Mouse (Mus musculus) liver, embryonic 14.5 days (tissue): Measurements from ENCODE around the gene Ppp1r12a. TPM values are rescaled to one million over a fixed set of nuclear protein-coding genes. Genes with fewer than 3 reads are reported as not detected.
A peak's percentile ranks its signal among the peaks of the same experiment; 100 is the strongest.

Experiments used
- ATAC-seq: fragments of 200-750 bp; cut with Nextera tagmentation; 2 replicates; pipeline ENCODE4 v1.8.0; 2017; ENCODE audit warnings: moderate number of reproducible peaks, mild to moderate bottlenecking, moderate library complexity; ENCODE audit not compliant: insufficient read depth
- DNase-seq, 3 experiments: peaks; one replicate each; pipeline ENCODE4 v3.0.0-alpha.2; 2012 to 2013; ENCODE audit warnings: low read depth in 3 of 3, low spot score in 3 of 3
- H3K27ac ChIP-seq: fragments of 300-500 bp; sonication (generic); 2 replicates; pipeline ENCODE4 v1.5.1; 2014; ENCODE audit warnings: moderate library complexity, mild to moderate bottlenecking, control low read depth, inconsistent platforms
- H3K27me3 ChIP-seq: fragments of 300-500 bp; sonication (generic); 2 replicates; pipeline ENCODE4 v1.6.1; 2014; ENCODE audit warnings: mild to moderate bottlenecking, low read length, moderate library complexity; ENCODE audit not compliant: control insufficient read depth, insufficient read depth
- H3K36me3 ChIP-seq: fragments of 300-500 bp; sonication (generic); replicated peaks from 2 replicates; pipeline ENCODE4 v1.6.1; 2014; ENCODE audit warnings: low read depth; ENCODE audit not compliant: control insufficient read depth, insufficient read depth
- H3K4me1 ChIP-seq, 2 experiments: fragments of 200-500 bp in 1 of 2; fragments of 300-500 bp in 1 of 2; sonication (generic) in 1 of 2; replicated peaks; 2 replicates each; pipeline ENCODE4 v1.6.1; 2012 to 2014; ENCODE audit warnings: antibody characterized with exemption in 1 of 2, inconsistent platforms in 1 of 2, low read length in 1 of 2; ENCODE audit not compliant: control insufficient read depth in 2 of 2, insufficient read depth in 2 of 2
- H3K4me2 ChIP-seq: fragments of 300-500 bp; sonication (generic); 2 replicates; pipeline ENCODE4 v1.6.1; 2014; ENCODE audit warnings: low read depth, mild to moderate bottlenecking, control low read depth, moderate library complexity
- H3K4me3 ChIP-seq, 2 experiments: fragments of 200-500 bp in 1 of 2; fragments of 300-500 bp in 1 of 2; sonication (generic) in 1 of 2; 2 replicates each; pipeline ENCODE4 v1.5.1; 2012 to 2014; ENCODE audit warnings: low read depth in 2 of 2, low read length in 2 of 2, mild to moderate bottlenecking in 2 of 2, control low read depth in 1 of 2, inconsistent platforms in 1 of 2, moderate library complexity in 1 of 2; ENCODE audit not compliant: insufficient read depth in 1 of 2
- H3K9ac ChIP-seq: fragments of 300-500 bp; sonication (generic); replicated peaks from 2 replicates; pipeline ENCODE4 v1.6.1; 2014; ENCODE audit warnings: mild to moderate bottlenecking, control low read depth, moderate library complexity
- H3K9me3 ChIP-seq: fragments of 300-500 bp; sonication (generic); 2 replicates; pipeline ENCODE4 v1.6.1; 2016; ENCODE audit warnings: low read length, mixed read lengths; ENCODE audit not compliant: control insufficient read depth
- CTCF ChIP-seq: IDR thresholded peaks from 2 replicates; pipeline ENCODE4 v1.5.1; 2016; ENCODE audit warnings: antibody characterized with exemption, low read depth, control low read depth
- EP300 ChIP-seq: IDR thresholded peaks from 2 replicates; pipeline ENCODE4 v1.6.1; 2016; ENCODE audit warnings: antibody characterized with exemption, low read depth
- WGBS: fragments of 180-500 bp; shearing (Covaris S2); extraction: QIAGEN DNeasy Blood & Tissue Kit; methylation state at CpG from one replicate; pipeline ENCODE4 v1.1.7; 2014; ENCODE audit not compliant: insufficient replicate concordance; 5-methylcytosine and 5-hydroxymethylcytosine counted together
- polyA plus RNA-seq, 2 experiments: library from polyadenylated mRNA; depleted of rRNA in 1 of 2; stranded (reverse) in 1 of 2; unstranded in 1 of 2; fragments of >200 nt; fragmentation: Nextera tagmentation in 1 of 2; extraction: Ambion mirVana in 1 of 2; gene quantifications; 2 replicates each; pipeline versions ENCODE4 v1.2.1 to v1.2.3; 2012 to 2014

Ppp1r12a gene
- polyA plus RNA-seq, 2 experiments: 18.7 to 27.2 TPM

DNA sequence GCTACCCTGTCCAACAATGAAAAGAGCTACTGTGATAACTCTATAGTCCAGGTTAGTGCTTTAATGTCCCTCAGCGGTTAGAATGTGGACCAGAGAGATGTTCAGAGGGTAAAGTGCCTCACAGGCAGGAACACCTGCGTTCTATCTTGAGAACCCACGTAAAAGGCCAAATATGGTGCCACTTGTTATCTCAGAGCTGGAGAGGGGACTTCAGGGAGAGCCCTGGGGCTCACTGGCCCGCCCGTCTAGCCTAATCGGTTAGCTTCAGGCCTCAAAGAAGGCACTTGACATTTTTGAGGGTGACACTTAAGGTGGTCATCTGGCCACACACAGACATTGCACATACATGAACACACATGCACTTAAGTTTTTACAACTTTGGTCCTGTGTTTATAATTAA, 120.4 kb downstream of the Ppp1r12a start:
- 52% methylated on average over 6 of the region's 6 CpGs for WGBS
- Histone ChIP-seq H3K4me1 (no peaks in the 10 kb centered on the region), H3K4me2 (no peak overlapping the region), H3K9me3 (no peaks in the 10 kb centered on the region), H3K27me3 (no peaks in the 10 kb centered on the region), H3K36me3 (peaks cover 7% of the 10 kb centered on the region), H3K4me3 (no peak overlapping the region), H3K9ac (no peak overlapping the region), H3K27ac (no peak overlapping the region)
- TF ChIP-seq CTCF (no peak), EP300 (no peak)
- ATAC-seq: peak; percentile 72
- DNase-seq: peak in 1 of 3 experiments; percentile 10

DNA sequence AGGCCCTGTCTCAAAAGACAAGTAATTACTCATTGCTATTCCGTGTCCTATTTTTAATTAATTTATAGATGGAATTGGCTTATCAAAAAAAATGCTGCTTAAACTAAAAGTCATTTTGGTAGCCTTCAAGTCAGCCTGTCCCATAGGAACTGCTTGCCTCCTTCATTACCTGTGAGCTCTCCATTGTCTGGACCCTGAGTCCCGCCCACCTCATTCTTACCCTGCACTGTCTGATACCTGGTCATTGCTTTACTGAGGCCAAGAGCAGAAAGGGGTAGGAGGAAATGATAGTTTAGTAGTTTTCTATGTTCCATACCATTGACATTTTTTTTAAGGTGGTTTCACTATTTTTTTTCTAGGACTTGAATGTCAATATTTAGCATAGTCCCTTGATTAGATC, 121.4 kb downstream of the Ppp1r12a start:
- no peak for DNase-seq
- peaks cover 4% of the 10 kb centered on the region for H3K36me3 ChIP-seq
- H3K4me2 ChIP-seq: no peak overlapping the region
- no peaks in the 10 kb centered on the region for H3K27me3 ChIP-seq
- H3K9me3 ChIP-seq: no peaks in the 10 kb centered on the region
- TF ChIP-seq EP300 (no peak), CTCF (no peak)
- H3K4me1 ChIP-seq: no peaks in the 10 kb centered on the region
- H3K9ac ChIP-seq: no peak overlapping the region
- no peak for ATAC-seq
- H3K27ac ChIP-seq: no peak overlapping the region
- no peak overlapping the region for H3K4me3 ChIP-seq
- WGBS: 84% methylated on average over 2 of the region's 2 CpGs

GRCm38 (mm10) chr10:108283837-108284236, 121.8 kb downstream of the Ppp1r12a start:
- ATAC-seq: no peak
- no peak overlapping the region for H3K4me2 ChIP-seq
- WGBS: 72% methylated on average over 4 of the region's 4 CpGs

GRCm38 (mm10) chr10:108284445-108284844, 122.5 kb downstream of the Ppp1r12a start:
- WGBS: 82% methylated on average over 4 of the region's 4 CpGs
- Histone ChIP-seq H3K36me3 (peaks cover 4% of the 10 kb centered on the region), H3K9ac (no peak overlapping the region), H3K4me1 (no peaks in the 10 kb centered on the region), H3K27ac (no peak overlapping the region), H3K27me3 (no peaks in the 10 kb centered on the region), H3K4me2 (no peak overlapping the region), H3K4me3 (no peak overlapping the region), H3K9me3 (no peaks in the 10 kb centered on the region)
- no peak for TF ChIP-seq CTCF
- no peak for TF ChIP-seq EP300
- no peak for DNase-seq
- ATAC-seq: no peak

More at GRCm38 (mm10) chr10:108283837-108284236, 121.8 kb downstream of the Ppp1r12a start:
- no peak for TF ChIP-seq CTCF
- no peak for TF ChIP-seq EP300
- Histone ChIP-seq H3K27me3 (no peaks in the 10 kb centered on the region), H3K36me3 (peaks cover 4% of the 10 kb centered on the region), H3K9me3 (no peaks in the 10 kb centered on the region), H3K27ac (no peak overlapping the region), H3K4me3 (no peak overlapping the region), H3K9ac (no peak overlapping the region), H3K4me1 (no peaks in the 10 kb centered on the region)
- no peak for DNase-seq

DNA sequence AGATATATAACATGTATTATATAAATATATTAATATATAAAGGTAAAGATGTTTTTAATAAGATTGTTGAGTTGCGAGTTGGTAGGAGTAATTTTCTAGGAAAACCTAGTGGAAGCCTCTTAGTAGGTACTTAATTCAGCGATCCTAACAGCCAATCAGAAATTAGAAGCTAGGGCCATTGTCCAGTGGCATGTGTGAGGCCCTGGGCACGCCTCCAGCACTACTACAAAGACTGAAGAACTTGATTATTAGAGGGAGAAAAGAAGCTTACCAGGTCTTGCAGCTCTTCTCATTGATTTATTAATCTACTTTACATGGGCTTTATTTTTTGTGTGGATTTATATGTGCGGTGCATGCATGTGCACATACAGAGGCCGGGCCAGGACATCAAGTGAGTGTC, 123.0 kb downstream of the Ppp1r12a start:
- Histone ChIP-seq H3K9ac (no peak overlapping the region), H3K27me3 (no peaks in the 10 kb centered on the region), H3K36me3 (peaks cover 4% of the 10 kb centered on the region), H3K9me3 (no peaks in the 10 kb centered on the region), H3K4me1 (no peaks in the 10 kb centered on the region), H3K27ac (no peak overlapping the region), H3K4me2 (no peak overlapping the region), H3K4me3 (no peak overlapping the region)
- TF ChIP-seq CTCF: no peak
- TF ChIP-seq EP300: no peak
- ATAC-seq (no peak), DNase-seq (no peak)
- 80% methylated on average over 5 of the region's 5 CpGs for WGBS
